ENCODE assay signal across 8 mouse cellular contexts in genomic region chr8:111769764-111770428, GRCm38 (mm10). TPM values are rescaled to one million over a fixed set of nuclear protein-coding genes. Genes with fewer than 3 reads are reported as not detected.
DNase-seq lines count a peak whose midpoint lies in the region; ATAC-seq lines count a peak whose summit lies in the region.

No protein-coding gene starts in this region.

- WGBS in embryonic facial prominence, embryonic 14.5 days, result 40% methylated on average over 12 of the region's 12 CpGs
- WGBS in heart, embryonic 13.5 days, result 53% methylated on average over 12 of the region's 12 CpGs

- no peaks in the 10 kb centered on the region for H3K27me3 ChIP-seq in embryonic facial prominence, embryonic 14.5 days (replicated peaks; ENCODE audit: control insufficient read depth, insufficient read depth, low read length)
- H3K27me3 ChIP-seq in heart, embryonic 13.5 days (replicated peaks), result no peaks in the 10 kb centered on the region

- ATAC-seq in frontal cortex, adult (ENCODE audit: low TSS enrichment), result peak; percentile 72
- ATAC-seq in embryonic facial prominence, embryonic 14.5 days (ENCODE audit: low read depth), result peak; percentile 56; the same call in 1 of the 2 replicates
- no peak for ATAC-seq in heart, embryonic 13.5 days (ENCODE audit: extremely low read depth, insufficient number of reproducible peaks, low FRiP score, low TSS enrichment)

- no peak overlapping the region for H3K9ac ChIP-seq in embryonic facial prominence, embryonic 14.5 days (ENCODE audit: low read depth, low read length)
- peak overlapping the region; percentile 25; the same call in 1 of the 2 replicates for H3K9ac ChIP-seq in heart, embryonic 13.5 days

- peaks cover 52% of the 10 kb centered on the region for H3K36me3 ChIP-seq in embryonic facial prominence, embryonic 14.5 days (ENCODE audit: control insufficient read depth, insufficient read depth, low read length)
- peaks cover 61% of the 10 kb centered on the region for H3K36me3 ChIP-seq in heart, embryonic 13.5 days

- H3K9me3 ChIP-seq in embryonic facial prominence, embryonic 14.5 days (ENCODE audit: control insufficient read depth, low read length), result no peaks in the 10 kb centered on the region
- no peaks in the 10 kb centered on the region for H3K9me3 ChIP-seq in heart, embryonic 13.5 days

- no peak for DNase-seq in frontal cortex, postnatal 25 days (ENCODE audit: low spot score in 2 of 2)
- peak; percentile 63 for DNase-seq in embryonic facial prominence, embryonic 14.5 days (ENCODE audit: low spot score)
- DNase-seq in kidney, postnatal 14 days, result peak; percentile 51
- peak; percentile 34 for DNase-seq in lung, postnatal 14 days
- DNase-seq in testis, postnatal 14 days (ENCODE audit: low spot score), result peak; percentile 70
- DNase-seq in spleen, postnatal 14 days (ENCODE audit: low spot score in 2 of 2), result no peak

- no peak overlapping the region for H3K4me3 ChIP-seq in embryonic facial prominence, embryonic 14.5 days (ENCODE audit: low read depth, low read length)
- no peak overlapping the region for H3K4me3 ChIP-seq in heart, embryonic 13.5 days

- H3K4me1 ChIP-seq in embryonic facial prominence, embryonic 14.5 days (ENCODE audit: control insufficient read depth, insufficient read depth, low read length), result 0 out of 2 replicates have a peak, but pooled peaks cover 4% of the 10 kb centered on the region
- peaks cover 49% of the 10 kb centered on the region for H3K4me1 ChIP-seq in heart, embryonic 13.5 days

- H3K4me2 ChIP-seq in embryonic facial prominence, embryonic 14.5 days (ENCODE audit: low read depth, low read length), result no peak overlapping the region
- H3K4me2 ChIP-seq in heart, embryonic 13.5 days, result no peak overlapping the region

- H3K27ac ChIP-seq in embryonic facial prominence, embryonic 14.5 days (replicated peaks; ENCODE audit: low read depth, low read length), result peak overlapping the region; percentile 17; the same call in 1 of the 2 replicates
- H3K27ac ChIP-seq in heart, embryonic 13.5 days (replicated peaks), result peak overlapping the region; percentile 62

RNA-seq across cellular contexts. Expression of gene Bcar1, which starts 26.3 kb away (rescaled TPM):
- 34.9 and 35.3 TPM in 2 replicates for polyA plus RNA-seq in embryonic facial prominence, embryonic 14.5 days (2014; fragmentation: Nextera tagmentation; extraction: Ambion mirVana)
- 40.2 and 43.4 TPM in 2 replicates for polyA plus RNA-seq in heart, embryonic 13.5 days (2015; fragmentation: Nextera tagmentation; extraction: Ambion mirVana)

Comparison
In these comparisons a context has a peak if more than half of its experiments do, and no peak if none do; other contexts are left out.
1. DNase-seq: peak in embryonic facial prominence, embryonic 14.5 days (single experiment), kidney, postnatal 14 days (single experiment), lung, postnatal 14 days (single experiment) and testis, postnatal 14 days (single experiment); none in frontal cortex, postnatal 25 days (0 of 2) and spleen, postnatal 14 days (0 of 2).